Mouse (Mus musculus) frontal cortex, adult (tissue): ENCODE data around the gene Olfr986.

Experiments
- ATAC-seq: cut with Nextera tagmentation; 2 replicates; pipeline ENCODE4 v1.9.2; 2017; ENCODE audit warnings: mild to moderate bottlenecking, moderate library complexity, mixed read lengths; ENCODE audit not compliant: low TSS enrichment

The Olfr986 gene

DNA sequence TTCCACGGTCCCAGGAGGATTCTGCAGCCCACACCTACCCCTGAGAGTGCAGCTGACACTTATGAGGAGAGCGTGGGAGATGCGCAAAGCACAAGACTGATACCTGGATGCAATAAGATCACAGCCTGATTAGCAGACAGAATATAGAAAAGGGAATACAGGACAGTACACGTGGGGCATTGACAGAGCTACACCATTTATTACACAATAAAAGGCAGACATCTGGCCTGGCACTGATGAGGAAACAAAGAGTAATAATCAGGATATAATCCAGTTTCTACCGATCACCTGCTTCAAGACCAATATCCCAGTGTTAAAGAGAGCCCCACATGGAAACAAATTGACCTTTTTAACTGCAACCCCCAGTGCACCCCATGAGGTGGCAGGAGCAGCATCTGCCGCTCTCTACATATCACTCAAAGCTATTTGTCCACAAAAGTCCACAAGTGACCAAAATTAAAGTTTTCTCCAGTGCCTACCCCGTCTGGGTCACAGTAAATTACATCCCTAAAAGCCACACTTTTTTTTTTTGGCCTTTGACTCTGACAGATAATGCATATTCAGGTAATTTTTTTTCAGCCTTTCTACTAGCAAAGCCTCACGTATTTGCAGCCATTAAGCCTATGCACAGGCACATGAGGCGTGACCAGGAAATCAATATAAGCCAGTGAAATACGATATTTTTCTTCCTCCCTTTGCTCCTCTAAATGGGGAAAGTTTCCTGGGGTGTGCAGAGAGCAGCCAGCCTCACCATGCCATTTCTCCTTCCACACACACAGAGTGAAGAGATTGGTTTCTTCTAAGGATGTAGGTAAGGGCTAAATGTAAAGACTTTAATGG, 53.7 kb downstream of the Olfr986 start:
- no peak for ATAC-seq

DNA sequence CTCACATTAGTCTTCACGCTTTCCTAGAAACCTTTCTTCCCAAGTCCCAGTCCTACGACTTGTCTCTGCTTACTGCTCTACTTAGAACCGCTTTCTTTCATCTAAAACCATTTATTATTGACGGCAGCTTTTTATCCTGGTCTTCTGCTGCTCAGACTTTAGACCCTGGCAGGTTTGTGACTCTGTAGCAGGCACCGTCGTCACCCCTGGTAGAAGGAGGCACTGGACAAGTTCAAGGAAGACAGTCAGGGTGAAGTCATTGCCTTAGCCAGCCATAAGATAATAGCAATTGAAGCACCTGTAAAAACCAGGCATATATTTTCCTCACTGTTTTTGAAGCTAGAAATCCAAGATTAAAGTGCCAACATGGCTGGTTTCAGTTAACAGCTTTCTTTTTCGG, 54.5 kb downstream of the Olfr986 start:
- ATAC-seq, result no peak
